Mouse (Mus musculus) intestine, embryonic 14.5 days (tissue): ENCODE results near the gene Fgfr2. TPM values are rescaled to one million over a fixed set of nuclear protein-coding genes. Genes with fewer than 3 reads are reported as not detected.

Experiments
- ATAC-seq: fragments of 200-750 bp; cut with Nextera tagmentation; replicated peaks from 2 replicates; pipeline ENCODE4 v1.8.0; 2017; ENCODE audit warnings: low read depth, moderate number of reproducible peaks, moderate TSS enrichment, moderate library complexity; ENCODE audit not compliant: low FRiP score, low TSS enrichment
- DNase-seq: peaks from one replicate; pipeline ENCODE4 v3.0.0-alpha.2; 2018; ENCODE audit warnings: low spot score
- H3K27ac ChIP-seq: fragments of 300-500 bp; sonication (generic); 2 replicates; pipeline ENCODE4 v1.5.1; 2014; ENCODE audit warnings: low read depth, mild to moderate bottlenecking, control low read depth
- H3K27me3 ChIP-seq: fragments of 300-500 bp; sonication (generic); replicated peaks from 2 replicates; pipeline ENCODE4 v1.6.1; 2014; ENCODE audit warnings: low read length, control low read depth; ENCODE audit not compliant: control insufficient read depth, insufficient read depth
- H3K36me3 ChIP-seq: fragments of 300-500 bp; sonication (generic); 2 replicates; pipeline ENCODE4 v1.6.1; 2014; ENCODE audit warnings: low read length, control low read depth; ENCODE audit not compliant: control insufficient read depth, insufficient read depth
- H3K4me1 ChIP-seq: fragments of 300-500 bp; sonication (generic); replicated peaks from 2 replicates; pipeline ENCODE4 v1.6.1; 2014; ENCODE audit warnings: low read length, control low read depth, mixed read lengths; ENCODE audit not compliant: control insufficient read depth, insufficient read depth
- H3K4me2 ChIP-seq: fragments of 300-500 bp; sonication (generic); 2 replicates; pipeline ENCODE4 v1.6.1; 2014; ENCODE audit warnings: low read length
- H3K4me3 ChIP-seq: fragments of 300-500 bp; sonication (generic); 2 replicates; pipeline ENCODE4 v1.5.1; 2014; ENCODE audit warnings: low read depth, low read length, control low read depth, mixed read lengths
- H3K9ac ChIP-seq: fragments of 300-500 bp; sonication (generic); 2 replicates; pipeline ENCODE4 v1.6.1; 2014; ENCODE audit warnings: mild to moderate bottlenecking, low read length
- H3K9me3 ChIP-seq: fragments of 300-500 bp; sonication (generic); 2 replicates; pipeline ENCODE4 v1.6.1; 2016; ENCODE audit warnings: low read length, control low read depth; ENCODE audit not compliant: control insufficient read depth
- WGBS: fragments of 180-500 bp; shearing (Covaris S2); extraction: QIAGEN DNeasy Blood & Tissue Kit; methylation state at CpG from one replicate; pipeline ENCODE4 v1.1.7; 2014; 5-methylcytosine and 5-hydroxymethylcytosine counted together
- polyA plus RNA-seq: library from polyadenylated mRNA; unstranded; fragments of >200 nt; fragmentation: Nextera tagmentation; extraction: Ambion mirVana; gene quantifications from 2 replicates; pipeline ENCODE4 v1.2.1, GENCODE M21; 2014

The Fgfr2 gene
- polyA plus RNA-seq, 1 experiment from 2014 or later, result 105 TPM

DNA sequence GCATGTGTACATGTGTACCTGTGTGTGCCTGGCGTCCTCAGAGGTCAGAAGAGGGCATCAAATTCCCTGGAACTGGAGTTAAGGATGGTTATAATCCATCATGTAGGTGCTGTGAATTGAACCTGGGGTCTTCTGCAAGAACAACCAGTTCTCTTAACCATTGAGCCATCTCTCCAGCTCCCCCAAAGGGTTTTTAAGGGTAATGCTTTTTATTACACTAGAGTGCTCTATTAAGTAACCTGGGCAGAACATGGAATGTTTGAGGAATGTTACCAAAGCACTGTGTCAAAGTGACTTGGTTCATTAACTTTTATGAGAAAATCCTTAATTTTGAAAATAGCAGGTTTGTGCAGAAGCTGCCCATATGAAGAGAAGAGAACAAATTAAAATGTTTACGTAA, 151.1 kb downstream of the Fgfr2 start:
- WGBS, result 95% methylated on average over 2 of the region's 2 CpGs
- peaks cover 46% of the 10 kb centered on the region for H3K36me3 ChIP-seq
- H3K4me1 ChIP-seq, result no peaks in the 10 kb centered on the region
- H3K4me2 ChIP-seq, result no peak overlapping the region
- no peak overlapping the region for H3K27ac ChIP-seq
- DNase-seq, result no peak
- no peaks in the 10 kb centered on the region for H3K9me3 ChIP-seq
- no peak for ATAC-seq
- H3K27me3 ChIP-seq, result no peaks in the 10 kb centered on the region
- no peak overlapping the region for H3K9ac ChIP-seq
- no peak overlapping the region for H3K4me3 ChIP-seq

DNA sequence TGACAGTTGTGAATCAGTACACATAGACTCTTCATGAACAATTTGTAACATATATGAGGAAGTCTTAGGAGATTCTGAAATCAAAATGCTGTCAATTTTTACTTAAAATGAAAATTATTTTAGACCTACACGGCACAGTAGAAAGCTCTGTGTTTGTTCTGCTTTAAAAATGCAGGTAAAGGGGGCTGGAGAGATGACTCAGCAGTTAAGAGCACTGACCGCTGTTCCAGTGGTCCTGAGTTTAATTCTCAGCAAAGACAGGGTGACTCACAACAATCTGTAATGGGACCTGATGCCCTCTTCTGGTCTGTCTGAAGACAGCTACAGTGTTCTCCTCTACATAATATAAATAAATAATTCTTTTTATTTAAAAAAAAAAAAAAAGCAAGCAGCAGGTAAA, 157.4 kb downstream of the Fgfr2 start:
- H3K27ac ChIP-seq, result no peak overlapping the region
- H3K27me3 ChIP-seq, result no peaks in the 10 kb centered on the region
- ATAC-seq, result no peak
- H3K4me2 ChIP-seq, result no peak overlapping the region
- no peak for DNase-seq
- H3K4me1 ChIP-seq, result no peaks in the 10 kb centered on the region
- H3K9ac ChIP-seq, result no peak overlapping the region
- WGBS, result 86% methylated on average over 2 of the region's 2 CpGs
- peaks cover 20% of the 10 kb centered on the region for H3K36me3 ChIP-seq
- H3K9me3 ChIP-seq, result no peaks in the 10 kb centered on the region
- no peak overlapping the region for H3K4me3 ChIP-seq

DNA sequence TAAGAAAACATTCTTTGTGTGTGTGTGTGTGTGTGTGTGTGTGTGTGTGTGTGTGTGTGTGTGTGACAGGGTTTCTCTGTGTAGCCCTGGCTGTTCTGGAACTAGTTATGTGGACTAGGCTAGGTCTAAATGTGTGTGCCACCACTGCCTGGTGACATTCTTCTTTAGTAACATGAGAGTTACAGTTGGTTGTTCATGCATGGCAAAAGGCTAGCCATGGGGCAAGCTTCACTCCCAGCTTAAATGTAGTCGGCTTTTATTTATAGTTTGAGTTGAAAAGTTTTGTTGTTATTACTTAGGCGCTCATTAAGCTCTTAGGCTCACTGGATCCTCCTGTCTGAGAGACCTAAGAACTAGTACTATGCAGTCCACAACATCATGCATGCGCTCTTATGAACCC, 158.8 kb downstream of the Fgfr2 start:
- no peak overlapping the region for H3K27ac ChIP-seq
- H3K36me3 ChIP-seq, result peaks cover 20% of the 10 kb centered on the region
- H3K4me2 ChIP-seq, result no peak overlapping the region
- H3K4me3 ChIP-seq, result no peak overlapping the region
- WGBS, result 80% methylated on average over 3 of the region's 3 CpGs
- H3K9ac ChIP-seq, result no peak overlapping the region
- ATAC-seq (no peak), DNase-seq (no peak)
- H3K9me3 ChIP-seq, result no peaks in the 10 kb centered on the region
- H3K27me3 ChIP-seq, result no peaks in the 10 kb centered on the region
- no peaks in the 10 kb centered on the region for H3K4me1 ChIP-seq

DNA sequence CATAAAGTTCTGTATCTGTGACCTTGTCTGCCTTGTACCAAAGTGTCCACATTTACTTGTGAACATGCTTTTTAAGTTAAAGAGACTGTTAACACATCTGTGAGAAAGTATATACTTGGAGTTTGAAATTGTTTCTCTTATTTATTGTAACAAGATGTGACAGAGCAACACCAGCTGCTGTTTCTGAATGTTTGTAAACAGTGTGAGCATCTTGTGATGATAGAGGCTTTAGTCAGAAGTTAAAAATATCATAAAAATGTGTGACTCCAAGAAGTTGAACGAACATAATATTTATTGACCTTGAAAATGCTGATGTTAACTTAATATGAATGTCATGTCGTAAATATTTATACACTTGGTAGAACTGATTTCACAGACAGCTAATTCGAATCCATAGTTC, 172.5 kb downstream of the Fgfr2 start:
- peaks cover 7% of the 10 kb centered on the region for H3K4me1 ChIP-seq
- no peak overlapping the region for H3K4me3 ChIP-seq
- H3K36me3 ChIP-seq, result no peaks in the 10 kb centered on the region
- H3K27ac ChIP-seq, result no peak overlapping the region
- H3K9ac ChIP-seq, result no peak overlapping the region
- no peaks in the 10 kb centered on the region for H3K9me3 ChIP-seq
- WGBS, result 74% methylated on average over 3 of the region's 3 CpGs
- DNase-seq (no peak), ATAC-seq (no peak)
- no peaks in the 10 kb centered on the region for H3K27me3 ChIP-seq
- H3K4me2 ChIP-seq, result no peak overlapping the region

DNA sequence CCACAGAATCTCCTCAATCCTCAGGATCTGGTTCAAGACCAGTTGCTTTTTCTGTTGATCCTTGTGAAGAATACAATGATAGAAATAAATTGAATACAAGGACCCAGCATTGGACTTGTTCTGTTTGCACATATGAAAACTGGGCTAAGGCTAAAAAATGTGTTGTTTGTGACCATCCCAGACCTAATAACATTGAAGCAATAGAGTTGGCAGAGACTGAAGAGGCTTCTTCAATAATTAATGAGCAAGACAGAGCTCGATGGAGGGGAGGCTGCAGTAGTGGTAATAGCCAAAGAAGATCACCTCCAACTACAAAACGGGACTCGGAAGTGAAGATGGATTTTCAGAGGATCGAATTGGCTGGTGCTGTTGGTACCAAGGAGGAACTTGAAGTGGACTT, 173.2 kb downstream of the Fgfr2 start:
- Histone ChIP-seq H3K9me3 (no peaks in the 10 kb centered on the region), H3K27ac (no peak overlapping the region), H3K4me1 (peaks cover 7% of the 10 kb centered on the region), H3K36me3 (no peaks in the 10 kb centered on the region), H3K27me3 (no peaks in the 10 kb centered on the region), H3K9ac (no peak overlapping the region), H3K4me2 (no peak overlapping the region), H3K4me3 (no peak overlapping the region)
- ATAC-seq (no peak), DNase-seq (no peak)
- WGBS, result 86% methylated on average over 4 of the region's 4 CpGs

DNA sequence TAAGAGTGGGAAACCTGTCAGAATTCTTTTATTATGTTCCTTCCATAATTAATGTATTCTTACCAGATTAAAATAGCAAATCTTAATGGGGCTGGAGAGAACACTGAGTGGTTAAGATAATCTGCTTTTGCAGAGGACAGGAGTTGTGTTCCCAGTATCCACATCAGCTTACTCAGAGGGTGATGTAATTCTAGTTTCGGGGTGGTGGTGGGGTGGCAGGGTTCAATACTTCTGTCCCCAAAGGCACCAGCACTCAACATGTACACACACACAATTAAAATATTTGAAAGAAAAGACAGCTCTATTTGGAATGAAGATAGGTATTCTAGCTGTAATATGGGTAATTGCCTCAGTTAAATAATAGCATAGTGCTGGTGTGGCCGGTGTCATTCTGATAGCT, 182.6 kb downstream of the Fgfr2 start:
- Histone ChIP-seq H3K36me3 (no peaks in the 10 kb centered on the region), H3K27me3 (no peaks in the 10 kb centered on the region), H3K9me3 (no peaks in the 10 kb centered on the region), H3K9ac (no peak overlapping the region), H3K4me3 (no peak overlapping the region), H3K4me2 (no peak overlapping the region), H3K27ac (no peak overlapping the region), H3K4me1 (peaks cover 6% of the 10 kb centered on the region)
- 82% methylated on average over 2 of the region's 2 CpGs for WGBS
- ATAC-seq (no peak), DNase-seq (no peak)

DNA sequence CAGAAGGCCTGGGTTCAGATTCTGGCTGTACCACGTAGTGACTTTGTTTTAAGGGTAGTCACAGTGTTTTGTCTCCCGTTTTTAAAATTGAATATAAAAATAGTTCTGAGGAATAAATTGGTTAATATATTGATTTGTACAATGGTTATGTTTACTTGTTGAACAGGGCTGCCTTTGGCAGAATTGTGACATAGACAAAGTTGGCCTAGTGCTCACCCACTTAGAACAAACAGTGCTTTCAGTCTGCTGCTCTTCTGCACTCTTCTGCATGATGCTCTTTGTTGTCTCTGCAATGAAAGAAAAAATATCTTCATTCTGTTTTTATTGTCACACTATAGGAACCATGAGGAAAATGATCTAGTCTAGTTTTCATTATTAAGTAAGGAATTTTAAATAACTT, 184.0 kb downstream of the Fgfr2 start:
- H3K36me3 ChIP-seq, result no peaks in the 10 kb centered on the region
- H3K27me3 ChIP-seq, result no peaks in the 10 kb centered on the region
- peaks cover 6% of the 10 kb centered on the region for H3K4me1 ChIP-seq
- ATAC-seq (no peak), DNase-seq (no peak)
- H3K9ac ChIP-seq, result no peak overlapping the region
- H3K4me2 ChIP-seq, result no peak overlapping the region
- no peaks in the 10 kb centered on the region for H3K9me3 ChIP-seq
- no peak overlapping the region for H3K4me3 ChIP-seq
- H3K27ac ChIP-seq, result no peak overlapping the region
- WGBS, result 71% methylated on average over 2 of the region's 2 CpGs

DNA sequence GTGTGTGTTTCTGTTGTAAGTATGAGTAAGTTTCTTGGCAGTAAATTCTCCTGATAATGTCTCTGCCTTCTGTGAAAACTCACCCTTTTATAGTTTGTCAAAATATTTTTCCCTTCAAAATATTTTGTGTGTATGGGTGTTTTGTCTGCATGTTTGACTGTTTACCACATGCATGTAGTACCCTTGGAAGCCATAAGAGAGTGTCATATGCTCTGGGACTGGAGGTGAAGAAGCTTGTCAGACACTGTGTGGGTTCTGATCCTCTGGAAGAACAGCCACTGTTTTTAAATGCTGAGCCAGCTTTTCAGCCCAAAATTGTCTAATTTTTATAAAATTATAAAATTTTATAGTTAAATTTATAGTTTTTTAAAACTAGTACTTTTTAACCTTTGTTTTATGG, 188.4 kb downstream of the Fgfr2 start:
- H3K27ac ChIP-seq, result no peak overlapping the region
- DNase-seq (no peak), ATAC-seq (no peak)
- no peak overlapping the region for H3K4me2 ChIP-seq
- no peaks in the 10 kb centered on the region for H3K9me3 ChIP-seq
- H3K4me1 ChIP-seq, result peaks cover 7% of the 10 kb centered on the region
- H3K9ac ChIP-seq, result no peak overlapping the region
- H3K36me3 ChIP-seq, result no peaks in the 10 kb centered on the region
- H3K27me3 ChIP-seq, result no peaks in the 10 kb centered on the region
- H3K4me3 ChIP-seq, result no peak overlapping the region

DNA sequence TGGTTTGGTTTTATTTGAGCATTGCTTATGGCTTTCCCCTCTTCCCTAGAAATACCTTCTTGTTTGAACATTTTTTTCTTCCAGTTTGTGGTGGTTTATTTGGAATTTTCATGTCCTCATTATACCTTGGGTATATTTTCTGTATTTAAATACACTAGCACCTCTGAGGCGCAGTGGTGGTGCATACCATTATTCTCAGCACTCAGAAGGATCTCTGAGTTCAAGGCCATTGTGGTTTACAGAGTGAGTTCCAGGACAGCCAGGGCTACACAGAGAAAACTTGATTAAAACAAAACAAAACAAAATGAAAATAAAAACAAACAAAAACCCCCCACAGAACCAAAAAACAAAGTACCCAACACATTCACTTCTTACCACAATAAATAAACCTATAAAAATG, 189.8 kb downstream of the Fgfr2 start:
- Histone ChIP-seq H3K27me3 (no peaks in the 10 kb centered on the region), H3K9ac (no peak overlapping the region), H3K27ac (no peak overlapping the region), H3K4me2 (no peak overlapping the region), H3K9me3 (no peaks in the 10 kb centered on the region), H3K36me3 (no peaks in the 10 kb centered on the region), H3K4me1 (peaks cover 7% of the 10 kb centered on the region), H3K4me3 (no peak overlapping the region)
- ATAC-seq, result no peak
- no peak for DNase-seq
- 81% methylated on average over 1 of the region's 1 CpGs for whole genome bisulfite sequencing
